Mouse (Mus musculus) small intestine, adult 2 months (tissue): ENCODE measurements at regions not wholly inside any gene's neighbourhood (a gene's known extent, or its start where the extent isn't known, plus 50 kb on each side); places are given as distances from the start of the nearest gene placed in this dataset.

Experiments
- CTCF ChIP-seq: fragments of 200-500 bp; IDR thresholded peaks from 2 replicates; pipeline ENCODE4 v1.5.1; 2012; ENCODE audit warnings: low read depth, mild to moderate bottlenecking, control low read depth, inconsistent platforms, low read length, moderate library complexity, mixed read lengths; ENCODE audit not compliant: insufficient replicate concordance, insufficient read length; ENCODE audit errors: extremely low read depth
- POLR2A ChIP-seq: fragments of 200-500 bp; IDR thresholded peaks from 2 replicates; pipeline ENCODE4 v1.6.1; 2012; ENCODE audit warnings: low read depth, mild to moderate bottlenecking, control low read depth, inconsistent platforms, low read length, moderate library complexity

GRCm38 (mm10) chr1:137839703-137840102 lies 335.8 kb downstream of the Ptprc start:
- TF ChIP-seq CTCF (no peak), POLR2A (no peak)
